Mouse (Mus musculus) central nervous system, embryonic 18 days (tissue): Measurements from ENCODE around the gene Zfp990. TPM values are rescaled to one million over a fixed set of nuclear protein-coding genes. Genes with fewer than 3 reads are reported as not detected.

Experiments used
- polyA plus RNA-seq: library from polyadenylated mRNA; depleted of rRNA; stranded (reverse); fragments of >200 nt; gene quantifications from 2 replicates; pipeline ENCODE4 v1.2.3, GENCODE M21; 2012; rRNA removed

The Zfp990 gene
- polyA plus RNA-seq, result 0.05 and 0.08 TPM in 2 replicates

DNA sequence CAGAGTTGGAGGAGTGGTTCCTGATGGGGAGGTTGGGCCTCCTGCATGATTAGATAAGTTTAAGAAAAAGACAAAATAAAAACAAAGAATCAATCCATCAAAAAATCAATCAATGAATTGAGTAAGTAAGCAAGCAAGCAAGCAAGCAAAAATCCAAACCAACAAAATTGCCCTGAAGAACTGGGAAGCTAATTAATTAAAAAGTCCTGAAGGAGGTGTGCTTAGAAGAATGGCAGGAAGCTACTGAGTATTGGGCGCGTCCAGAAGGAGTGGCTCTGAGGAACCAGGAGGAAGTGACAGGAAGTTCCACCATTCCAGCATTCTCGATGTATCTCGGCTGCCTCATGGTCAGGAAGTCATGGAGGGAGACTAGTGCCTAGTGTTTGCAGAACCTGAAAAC lies at the start of gene Zfp990:
Gene Zfp990 (plus strand): TSS at position 301 of the 400 bp plus-strand sequence.

DNA sequence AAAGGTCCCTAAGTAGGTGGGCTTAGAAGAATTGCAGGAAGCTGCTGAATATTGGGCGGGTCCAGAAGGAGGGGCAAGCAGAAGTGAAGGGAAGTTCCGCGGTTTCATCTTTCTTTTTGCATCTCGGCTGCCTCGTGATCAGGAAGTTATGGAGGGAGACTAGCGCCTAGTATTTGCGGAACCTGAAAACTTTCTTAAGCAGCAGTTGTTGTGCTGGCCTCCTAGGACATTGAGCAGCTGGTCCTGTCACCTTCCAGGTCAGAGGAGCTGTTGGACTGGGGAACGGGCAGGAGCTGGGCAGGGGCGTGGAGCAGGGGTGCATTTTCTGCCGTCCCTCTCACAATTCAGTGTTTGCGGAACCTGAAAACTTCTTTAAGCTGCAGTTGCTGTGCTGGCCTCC lies 74.5 kb downstream of the Zfp990 start, which contains the start of gene Gm13212:
Gene Gm13212 (plus strand): TSS at position 89 of the 400 bp plus-strand sequence.

Other genes with a start within 250 kb of the Zfp990 start
- 1.1 and 1.3 TPM in 2 replicates for gene Tnfrsf8, start 195.6 kb upstream of the Zfp990 start, polyA plus RNA-seq
- 0.13 and 0.16 TPM in 2 replicates for gene Gm13212, start 74.4 kb downstream of the Zfp990 start, polyA plus RNA-seq
- not detected in 2 replicates for gene Zfp980, start 159.9 kb downstream of the Zfp990 start, polyA plus RNA-seq